Mouse (Mus musculus) erythroblast, embryonic 14.5 days (primary cell): ENCODE results near the gene Krtap11-1. TPM values are rescaled to one million over a fixed set of nuclear protein-coding genes. Genes with fewer than 3 reads are reported as not detected.

Experiments
- H3K27me3 ChIP-seq: 2 replicates; pipeline ENCODE4 v1.6.1; 2012; ENCODE audit warnings: inconsistent platforms; ENCODE audit not compliant: control insufficient read depth
- H3K36me3 ChIP-seq: 2 replicates; pipeline ENCODE4 v1.6.1; 2012; ENCODE audit warnings: mild to moderate bottlenecking, inconsistent platforms; ENCODE audit not compliant: control insufficient read depth
- H3K4me1 ChIP-seq: 2 replicates; pipeline ENCODE4 v1.6.1; 2012; ENCODE audit warnings: inconsistent platforms; ENCODE audit not compliant: control insufficient read depth
- H3K4me3 ChIP-seq: replicated peaks from 2 replicates; pipeline ENCODE3; 2012; ENCODE audit warnings: moderate library complexity, mild to moderate bottlenecking, inconsistent platforms
- H3K9me3 ChIP-seq: 2 replicates; pipeline ENCODE4 v1.6.1; 2012; ENCODE audit warnings: low read length, inconsistent platforms, mixed read lengths; ENCODE audit not compliant: control insufficient read depth
- GATA1 ChIP-seq: IDR thresholded peaks from 2 replicates; pipeline ENCODE4 v1.6.1; 2012; ENCODE audit warnings: low read length, inconsistent platforms, mixed read lengths
- TAL1 ChIP-seq: IDR thresholded peaks from 3 replicates; pipeline ENCODE4 v1.6.1; 2012; ENCODE audit warnings: low read length, inconsistent platforms, mixed read lengths
- polyA plus RNA-seq: library from polyadenylated mRNA; stranded (reverse); fragments of >175 nt; gene quantifications from 2 replicates; pipeline ENCODE4 v1.2.3, GENCODE M21; 2012

Gene Krtap11-1
- polyA plus RNA-seq, 1 experiment: not detected

- no peak for TF ChIP-seq TAL1
- no peak for TF ChIP-seq GATA1
- no peaks in the 10 kb centered on the region for H3K4me1 ChIP-seq
Observed at GRCm38 (mm10) chr16:89520996-89521395, 50.0 kb downstream of the Krtap11-1 start.

GRCm38 (mm10) chr16:89520555-89520954, 50.4 kb downstream of the Krtap11-1 start:
- Histone ChIP-seq H3K27me3 (no peaks in the 10 kb centered on the region), H3K4me1 (no peaks in the 10 kb centered on the region), H3K9me3 (peaks cover 29% of the 10 kb centered on the region), H3K36me3 (no peaks in the 10 kb centered on the region), H3K4me3 (no peak overlapping the region)
- TF ChIP-seq GATA1: no peak

More at GRCm38 (mm10) chr16:89520996-89521395, 50.0 kb downstream of the Krtap11-1 start:
- no peaks in the 10 kb centered on the region for H3K36me3 ChIP-seq
- H3K9me3 ChIP-seq: peaks cover 31% of the 10 kb centered on the region
- H3K4me3 ChIP-seq: no peak overlapping the region
- H3K27me3 ChIP-seq: no peaks in the 10 kb centered on the region

Other genes starting within 250 kb of the Krtap11-1 start
- gene Krtap21-1, start 167.3 kb downstream of the Krtap11-1 start, polyA plus RNA-seq: not detected in 2 replicates
- not detected in 2 replicates for gene Krtap6-2, start 151.1 kb downstream of the Krtap11-1 start, polyA plus RNA-seq
- not detected in 2 replicates for gene Krtap8-1, start 83.2 kb downstream of the Krtap11-1 start, polyA plus RNA-seq
- not detected in 2 replicates for gene Krtap7-1, start 62.9 kb downstream of the Krtap11-1 start, polyA plus RNA-seq